Mouse (Mus musculus) cerebellum, adult 18-20 months (tissue): ENCODE data around the gene Scyl1.

ENCODE experiments used
- DNase-seq, 2 experiments: peaks; one replicate each; pipeline ENCODE4 v3.0.0; 2021

Scyl1 gene

DNA sequence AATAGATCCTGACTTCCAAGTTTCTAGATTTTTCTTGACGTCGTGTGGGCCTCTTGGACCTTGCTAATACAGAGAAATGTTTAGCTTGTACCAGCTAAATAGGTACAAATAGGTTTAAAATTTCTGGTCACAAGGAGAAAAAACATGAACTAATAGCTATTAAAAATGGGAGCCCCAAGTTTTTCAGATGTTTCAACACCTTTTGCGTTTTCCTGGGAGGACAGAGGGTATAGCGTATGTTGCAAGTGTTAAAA lies 31.5 kb upstream of the Scyl1 start:
- DNase-seq: no peak

DNA sequence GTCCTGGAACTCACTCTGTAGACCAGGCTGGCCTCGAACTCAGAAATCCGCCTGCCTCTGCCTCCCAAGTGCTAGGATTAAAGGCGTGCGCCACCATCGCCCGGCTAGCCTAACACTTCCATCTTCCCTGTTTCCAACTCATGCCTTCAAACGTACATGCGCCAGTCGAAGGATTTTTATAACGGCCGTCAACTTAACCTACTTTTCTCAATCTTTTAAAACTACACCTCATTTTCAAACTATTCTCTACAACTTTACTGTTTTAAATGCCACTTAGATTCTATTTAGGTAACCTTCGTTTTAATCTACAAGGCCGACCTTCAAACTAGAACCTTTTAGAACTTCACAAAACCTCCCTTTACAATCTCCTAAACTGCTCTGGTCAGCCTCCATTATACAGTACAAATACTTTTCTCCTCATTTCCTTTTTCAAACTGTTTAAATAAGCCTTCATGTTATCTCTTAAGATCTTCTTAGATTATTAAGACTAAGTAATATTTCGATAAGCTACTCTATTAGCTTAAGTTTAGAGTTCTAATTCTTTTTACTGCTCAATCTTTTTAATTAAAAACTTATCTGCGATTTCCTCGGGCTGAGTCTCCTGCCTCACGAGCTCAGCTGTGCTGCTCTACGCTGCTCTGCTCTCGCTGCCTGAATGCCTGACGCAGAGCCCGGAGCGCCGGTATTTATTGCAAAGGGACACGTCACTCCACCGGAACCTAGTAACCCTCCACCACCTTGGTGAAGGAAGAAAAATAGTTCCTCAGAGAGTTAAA lies 31.0 kb upstream of the Scyl1 start:
- peak; percentile 90 to 97 for DNase-seq

DNA sequence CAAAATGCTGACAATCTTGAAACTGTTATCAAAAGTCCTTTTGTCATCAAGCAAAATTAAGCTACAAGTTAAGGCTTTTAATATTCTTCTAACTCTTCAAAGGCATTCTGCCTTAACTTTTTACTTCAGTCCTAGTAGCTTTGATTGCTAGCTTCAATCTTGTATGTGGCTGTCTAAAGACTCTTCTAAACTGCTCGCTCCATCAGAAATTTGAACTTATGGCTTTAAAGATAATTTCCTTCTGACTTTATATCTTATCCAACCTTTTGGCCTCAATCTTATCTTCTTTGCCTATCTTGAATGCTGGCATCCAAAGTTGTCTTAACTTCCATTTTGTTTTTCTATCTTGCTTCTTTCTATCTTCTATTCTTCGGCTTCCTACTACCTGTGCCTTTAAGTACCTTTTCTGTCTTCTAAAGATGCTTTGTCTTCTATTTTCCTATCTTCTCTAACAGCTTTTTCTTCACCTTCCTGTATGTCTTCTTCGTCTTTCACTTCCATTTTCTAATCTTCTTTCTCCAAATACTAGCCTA lies 30.3 kb upstream of the Scyl1 start:
- no peak for DNase-seq

DNA sequence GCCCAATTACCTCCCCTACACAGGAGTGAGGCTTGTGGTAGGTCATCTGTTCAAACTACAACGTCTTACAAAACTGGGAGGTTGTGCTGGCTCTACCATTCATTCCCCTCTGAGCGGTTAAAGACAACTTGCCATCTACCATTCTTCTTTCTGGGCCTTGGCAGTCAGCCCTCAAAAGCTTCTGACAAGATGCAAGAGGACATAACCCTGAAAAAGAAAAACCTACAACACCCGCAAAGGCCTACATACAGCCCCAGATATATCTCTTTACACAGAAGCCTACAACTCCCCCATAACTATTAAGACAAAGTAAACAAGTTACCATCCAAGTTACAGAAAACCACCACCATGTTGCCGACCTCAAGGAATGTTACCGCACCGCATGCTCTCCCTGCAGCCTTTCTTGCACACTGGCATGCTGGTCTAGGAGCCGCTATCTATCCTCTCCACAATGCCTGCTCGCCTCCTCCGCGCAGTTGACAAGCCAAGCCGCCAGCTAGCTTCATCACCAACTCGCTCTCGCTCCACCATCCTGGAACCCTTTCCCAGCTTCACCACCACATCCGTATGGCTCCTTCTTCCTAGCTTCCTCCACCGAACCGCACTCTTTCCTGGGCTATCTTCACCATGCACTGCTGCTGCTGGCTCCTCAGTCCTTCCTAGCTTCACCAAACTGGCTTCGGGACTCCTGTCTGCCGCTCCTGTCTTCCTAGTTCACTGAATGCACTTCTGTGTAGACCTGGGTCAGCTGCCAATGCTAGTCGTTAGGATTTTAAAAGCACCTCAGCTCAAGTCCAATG lies 29.6 kb upstream of the Scyl1 start:
- DNase-seq: peak in 1 of 2 experiments; percentile 52

DNA sequence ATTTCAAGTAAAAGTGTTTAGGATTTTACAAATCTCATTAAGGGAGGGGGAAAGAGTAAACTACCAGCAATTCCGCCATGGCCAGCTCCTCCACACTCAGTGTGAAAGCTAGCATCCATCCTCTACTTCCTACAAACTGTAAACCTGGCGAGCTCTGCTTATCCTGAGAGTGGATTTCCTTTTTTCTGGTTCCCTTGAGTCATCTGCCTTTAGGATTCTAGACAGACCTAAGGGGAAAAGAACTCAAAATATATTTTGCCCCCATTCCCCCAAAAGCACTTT lies 29.1 kb upstream of the Scyl1 start:
- DNase-seq: peak in 1 of 2 experiments; percentile 14

DNA sequence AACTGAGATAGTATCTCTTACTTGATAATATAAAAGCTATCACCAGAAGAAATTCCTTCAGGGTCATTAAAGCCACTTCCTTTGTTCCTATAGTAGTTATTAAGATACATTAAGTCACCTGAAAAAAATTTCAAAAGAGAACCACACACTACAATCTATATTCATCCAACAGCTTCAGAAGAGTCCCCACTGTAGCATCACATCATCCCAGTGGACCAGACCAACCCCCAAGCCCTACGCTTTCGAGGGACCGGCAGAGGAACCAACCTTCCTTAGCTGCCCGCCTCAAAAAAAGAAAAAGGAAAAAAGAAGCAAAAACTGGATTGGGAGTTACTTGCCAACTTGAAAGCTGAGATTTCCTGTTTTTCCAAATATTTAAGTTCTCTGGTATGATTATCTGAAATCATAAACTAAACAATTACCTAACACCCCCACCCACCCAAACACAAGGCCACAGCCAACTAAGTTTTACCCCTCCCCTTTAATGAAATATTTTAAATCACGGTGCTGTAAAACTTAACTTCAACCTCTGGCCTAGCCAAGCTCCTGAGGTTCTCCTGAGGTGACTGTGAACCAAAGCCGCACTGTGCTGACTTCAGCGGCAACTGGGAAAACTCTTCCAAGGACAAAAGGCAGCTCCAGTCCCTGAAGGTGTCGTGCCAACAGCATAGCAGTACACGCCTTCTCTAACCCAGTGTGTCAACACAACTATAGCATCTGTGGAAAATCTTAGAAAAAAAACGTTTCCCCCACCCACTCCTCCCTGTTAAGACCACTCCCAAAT lies 28.5 kb upstream of the Scyl1 start:
- peak in 1 of 2 experiments; percentile 31 for DNase-seq

DNA sequence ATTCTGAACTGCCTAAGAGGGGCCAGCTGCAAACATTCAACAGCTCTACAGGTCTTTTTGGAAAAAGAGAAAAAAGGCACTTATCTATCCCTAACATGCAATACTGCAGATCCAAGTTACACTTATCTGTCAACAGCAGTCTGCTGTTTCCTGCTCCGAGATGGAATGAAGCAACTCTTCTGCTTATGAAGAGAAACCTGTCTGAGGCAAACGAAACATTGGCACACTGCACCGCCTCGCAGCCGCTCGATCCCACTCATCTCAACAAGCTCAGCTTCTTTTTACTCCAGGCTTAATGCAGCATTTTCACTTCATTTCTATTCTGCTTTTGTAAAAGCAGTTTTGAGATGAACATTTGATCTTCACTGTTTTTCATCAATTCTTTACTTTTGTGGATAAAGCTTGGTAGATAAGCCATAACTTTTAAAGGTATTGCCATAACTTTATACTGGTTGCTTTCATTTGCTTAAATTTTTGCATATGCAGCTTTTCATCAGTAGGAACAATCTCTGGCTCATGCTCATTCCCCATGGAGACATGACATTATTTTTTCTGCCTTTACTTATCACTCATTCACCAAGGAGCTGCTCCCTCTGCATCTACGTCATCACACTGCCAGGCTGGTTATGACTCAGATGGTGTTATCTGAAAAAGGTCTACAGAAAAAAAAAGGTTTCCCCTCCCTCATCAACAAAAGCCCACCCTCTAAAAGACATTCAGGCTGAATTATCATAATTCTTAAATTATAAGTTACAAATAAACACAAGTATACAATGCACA lies 27.7 kb upstream of the Scyl1 start:
- peak in 1 of 2 experiments; percentile 39 for DNase-seq

DNA sequence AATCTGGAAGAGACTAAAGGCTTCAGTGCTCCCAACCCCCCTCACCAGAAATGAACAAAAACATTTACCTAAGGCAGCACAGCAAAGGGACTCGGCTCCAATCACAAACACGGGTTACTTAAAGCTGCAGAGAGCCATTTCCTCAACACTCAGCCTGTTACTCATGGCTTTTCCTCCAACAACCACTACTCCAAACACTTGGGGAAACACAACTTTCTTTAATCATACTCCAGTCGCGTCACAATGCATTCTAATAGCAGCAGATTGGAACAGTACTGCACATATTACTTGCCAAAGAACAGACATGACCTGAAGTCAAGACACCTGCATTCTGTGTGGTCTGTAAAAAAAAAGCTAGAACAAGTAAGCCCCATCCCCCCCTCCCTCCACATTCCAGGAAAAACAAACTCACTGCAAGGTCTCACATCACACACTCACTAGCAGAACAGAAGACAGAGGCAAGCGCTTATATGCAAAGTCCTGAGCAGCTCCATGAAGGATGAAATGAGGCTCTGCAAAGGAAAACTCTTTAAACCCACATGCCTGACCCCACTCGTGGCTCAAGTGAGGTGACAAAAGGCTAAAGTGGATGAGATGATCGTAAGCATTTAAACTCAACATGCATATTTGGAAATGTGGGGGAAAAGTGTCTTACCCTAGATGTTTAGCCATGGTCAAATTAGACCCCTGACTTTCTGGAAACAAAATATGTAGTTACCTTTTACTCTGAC lies 26.3 kb upstream of the Scyl1 start:
- DNase-seq: peak in 1 of 2 experiments; percentile 27

DNA sequence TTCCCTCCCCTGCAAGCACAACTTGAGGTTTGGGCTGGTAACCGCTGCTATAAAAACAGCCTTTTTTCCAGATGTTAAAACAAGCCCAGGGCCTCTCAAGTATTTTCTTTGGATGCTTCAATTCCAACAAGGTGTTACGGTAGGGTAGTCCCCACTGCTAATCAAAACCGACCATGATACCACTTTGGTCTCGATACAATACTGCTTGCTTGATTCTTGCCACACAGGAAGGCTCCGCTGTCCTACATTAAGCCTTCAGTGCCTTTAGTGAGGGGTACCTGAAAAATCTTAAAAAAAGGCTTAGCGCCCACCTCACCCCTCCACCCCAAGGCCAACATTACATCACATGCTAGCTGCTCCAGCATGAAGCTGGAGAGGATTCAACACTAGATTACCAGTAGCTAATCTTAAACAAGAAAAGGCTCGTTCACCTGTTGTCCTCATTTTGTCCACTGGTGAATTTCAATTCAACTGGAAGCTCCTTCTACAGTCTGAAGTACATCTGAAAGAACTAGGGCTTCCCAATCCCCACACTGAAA lies 25.4 kb upstream of the Scyl1 start:
- peak in 1 of 2 experiments; percentile 28 for DNase-seq

DNA sequence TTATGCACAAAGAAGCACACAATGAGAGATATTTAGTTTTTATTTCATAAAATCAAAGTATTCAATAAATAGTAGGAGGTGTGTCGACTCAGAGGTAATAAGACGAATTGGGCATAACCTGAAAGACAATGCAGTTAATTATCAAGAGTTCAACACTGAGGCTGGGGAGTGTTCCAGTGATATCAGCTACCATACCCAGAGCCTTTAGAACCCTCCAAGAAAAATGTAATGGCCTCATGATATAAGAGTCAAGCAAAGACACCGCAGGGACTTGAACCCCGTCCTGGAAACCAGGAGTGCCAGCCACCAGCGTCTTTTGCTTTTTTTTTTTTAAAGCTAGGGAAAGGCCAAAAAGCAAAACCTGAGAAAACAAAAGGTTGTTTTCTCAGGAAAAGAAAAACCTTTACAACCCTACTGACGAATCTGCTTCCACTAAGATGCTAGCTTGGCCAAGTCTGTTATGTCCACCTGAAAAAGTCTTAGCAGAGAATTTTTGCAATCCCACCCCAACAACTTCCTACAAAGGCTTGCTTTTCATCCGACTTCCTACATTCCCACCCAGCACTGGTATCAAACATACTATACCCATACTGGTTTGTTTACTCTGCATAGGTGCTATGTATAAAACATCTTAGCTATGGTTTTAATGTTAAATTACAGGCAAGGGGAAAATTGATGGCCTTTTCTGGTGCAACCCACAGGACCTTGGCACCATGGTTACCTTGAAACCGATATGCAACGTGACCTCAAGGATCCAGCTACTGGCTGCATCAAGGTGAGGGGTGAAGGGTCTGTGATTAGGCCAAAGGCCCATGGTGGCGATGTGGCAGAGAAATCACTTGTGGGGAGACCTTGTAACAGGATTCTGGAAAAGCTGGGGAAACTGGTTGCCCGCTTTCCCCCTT lies 24.7 kb upstream of the Scyl1 start:
- DNase-seq: peak in 1 of 2 experiments; percentile 17

DNA sequence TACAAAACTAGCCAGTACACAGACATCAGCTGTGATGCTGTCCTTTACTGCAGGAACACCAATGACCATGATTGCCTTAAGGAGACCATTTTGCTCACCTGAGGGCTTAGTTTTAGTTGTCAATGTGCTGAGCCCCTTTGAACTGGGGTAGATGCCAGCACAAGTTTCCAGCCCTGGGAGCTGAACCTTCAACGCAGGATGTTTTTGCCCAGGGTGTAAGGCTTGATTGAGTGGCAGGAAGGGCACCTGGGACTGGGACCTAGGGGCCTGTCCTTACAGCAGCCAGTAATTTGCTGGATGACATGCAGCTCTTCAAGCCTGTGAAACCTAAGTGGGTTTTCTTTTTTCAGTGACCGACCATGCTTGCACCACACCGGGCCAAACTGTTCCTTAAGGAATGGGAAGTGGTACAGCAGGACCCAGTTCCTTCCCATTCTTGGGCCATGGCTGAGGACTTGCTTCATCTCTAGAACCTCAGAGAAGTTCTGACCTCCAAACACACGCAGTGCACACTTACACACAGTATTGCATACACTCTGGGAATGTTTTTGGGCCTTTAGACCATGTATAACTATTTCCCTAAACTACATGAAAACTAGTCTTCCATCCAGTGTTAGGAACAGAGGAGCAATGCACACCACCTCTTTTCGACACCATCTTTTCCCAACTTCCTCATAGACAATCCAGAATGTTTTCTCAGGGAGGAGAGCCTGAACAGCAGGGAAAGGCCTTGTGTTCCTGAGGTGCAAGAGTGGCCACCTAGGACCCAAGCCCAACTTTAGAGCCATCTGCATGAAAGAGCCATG lies 23.8 kb upstream of the Scyl1 start:
- peak in 1 of 2 experiments; percentile 28 for DNase-seq

DNA sequence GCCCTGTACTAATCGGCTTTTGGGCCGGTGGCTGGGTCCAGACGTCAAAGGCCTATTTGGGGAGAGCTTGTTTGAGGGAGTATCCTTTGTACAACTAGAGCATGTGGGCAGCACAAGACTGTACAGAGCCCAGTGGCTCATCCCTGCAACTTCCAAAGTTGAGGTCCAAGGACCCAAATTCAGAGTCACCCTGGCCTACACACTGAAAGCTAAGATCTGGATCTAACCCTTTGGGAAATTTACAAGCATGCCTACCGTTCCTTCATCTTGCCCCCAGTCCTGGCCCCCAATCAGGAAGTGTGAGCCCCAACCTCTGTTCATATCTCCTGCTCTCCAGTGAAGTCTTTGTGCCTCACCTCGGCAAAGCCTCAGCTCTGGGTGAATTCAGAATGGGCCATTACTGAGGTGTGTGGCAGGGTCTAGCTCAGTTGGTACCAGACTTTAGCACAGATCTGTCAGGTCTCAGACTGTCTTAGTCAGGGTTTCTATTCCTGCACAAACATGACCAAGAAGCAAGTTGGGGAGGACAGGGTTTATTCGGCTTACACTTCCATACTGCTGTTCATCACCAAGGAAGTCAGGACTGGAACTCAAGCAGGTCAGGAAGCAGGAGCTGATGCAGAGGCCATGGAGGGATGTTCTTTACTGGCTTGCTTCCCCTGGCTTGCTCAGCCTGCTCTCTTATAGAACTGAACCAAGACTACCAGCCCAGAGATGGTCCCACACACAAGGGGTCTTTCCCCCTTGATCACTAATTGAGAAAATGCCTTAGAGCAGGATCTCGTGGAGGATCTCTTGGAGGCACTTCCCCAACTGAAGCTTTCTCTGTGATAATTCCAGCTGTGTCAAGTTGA lies 22.9 kb upstream of the Scyl1 start:
- DNase-seq: peak in 1 of 2 experiments; percentile 33

DNA sequence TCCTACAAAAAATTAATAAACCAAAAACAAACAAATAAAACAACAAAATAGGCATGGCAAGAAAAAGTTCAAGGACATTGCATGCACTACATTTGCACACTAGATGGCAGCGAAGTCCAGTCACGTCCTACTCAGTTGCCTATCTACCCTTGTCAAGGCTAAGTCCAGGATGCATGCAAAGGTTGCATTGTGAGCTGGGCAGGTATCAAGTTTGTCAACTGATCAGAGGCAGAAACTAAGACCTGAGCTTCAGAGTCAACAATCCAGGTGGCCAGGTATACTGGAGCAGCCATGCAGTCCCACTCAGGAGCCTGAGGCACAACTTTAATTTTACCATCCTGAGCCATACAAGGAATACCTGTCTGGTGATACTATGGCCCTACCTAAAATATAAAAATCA lies 21.9 kb upstream of the Scyl1 start:
- DNase-seq: peak; percentile 73

DNA sequence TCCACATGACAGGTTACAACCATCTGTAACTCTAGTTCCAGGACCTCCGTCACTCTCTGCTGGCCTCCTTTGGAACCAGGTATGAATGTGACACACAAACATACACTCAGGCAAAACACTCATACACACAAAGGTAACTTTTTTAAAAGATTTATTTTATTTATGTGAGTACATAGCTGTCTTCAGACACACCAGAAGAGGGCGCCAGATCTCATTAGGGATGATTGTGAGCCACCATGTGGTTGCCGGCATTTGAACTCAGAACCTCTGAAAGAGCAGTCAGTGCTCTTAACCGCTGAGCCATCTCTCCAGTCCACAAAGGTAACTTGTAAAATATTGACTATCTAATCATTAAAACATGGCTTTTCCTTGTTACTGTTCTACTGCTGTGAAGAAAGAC lies 20.1 kb upstream of the Scyl1 start:
- peak in 1 of 2 experiments; percentile 3 for DNase-seq

DNA sequence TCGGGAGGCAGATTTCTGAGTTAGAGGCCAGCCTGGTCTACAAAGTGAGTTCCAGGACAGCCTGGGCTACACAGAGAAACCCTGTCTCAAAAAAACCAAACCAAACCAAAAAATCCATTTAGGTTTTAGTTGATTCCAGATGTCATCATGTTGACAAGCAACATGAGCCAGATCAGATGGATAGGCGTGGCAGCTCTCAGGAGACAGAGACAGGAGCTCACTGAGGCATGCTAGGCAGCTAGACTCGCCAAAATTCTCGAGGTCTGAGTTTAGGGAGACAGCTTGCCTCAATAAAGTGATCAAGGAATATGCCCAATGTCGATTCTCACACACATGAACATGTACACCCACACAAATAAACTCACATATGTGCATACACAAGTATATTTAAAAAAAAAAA lies 17.8 kb upstream of the Scyl1 start:
- no peak for DNase-seq

DNA sequence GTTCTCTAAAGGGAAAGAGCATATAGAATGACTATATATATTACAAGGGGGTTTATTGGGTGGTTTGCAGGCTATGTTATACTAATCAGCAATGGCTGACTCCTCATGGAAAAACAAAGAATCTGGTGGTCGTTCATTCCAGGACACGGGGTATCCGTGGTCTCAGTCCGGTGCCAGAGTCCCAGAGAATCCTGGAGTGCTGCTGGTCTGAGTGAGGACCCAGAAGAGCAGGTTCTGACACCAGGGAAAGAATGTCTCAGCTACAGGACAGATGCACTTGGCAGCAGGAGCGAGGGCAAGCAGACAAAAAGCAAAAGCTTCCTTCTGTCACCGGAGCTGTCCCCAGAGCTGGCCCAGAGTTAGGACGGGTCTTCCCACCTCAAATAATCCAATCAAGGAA lies 17.4 kb upstream of the Scyl1 start:
- no peak for DNase-seq

DNA sequence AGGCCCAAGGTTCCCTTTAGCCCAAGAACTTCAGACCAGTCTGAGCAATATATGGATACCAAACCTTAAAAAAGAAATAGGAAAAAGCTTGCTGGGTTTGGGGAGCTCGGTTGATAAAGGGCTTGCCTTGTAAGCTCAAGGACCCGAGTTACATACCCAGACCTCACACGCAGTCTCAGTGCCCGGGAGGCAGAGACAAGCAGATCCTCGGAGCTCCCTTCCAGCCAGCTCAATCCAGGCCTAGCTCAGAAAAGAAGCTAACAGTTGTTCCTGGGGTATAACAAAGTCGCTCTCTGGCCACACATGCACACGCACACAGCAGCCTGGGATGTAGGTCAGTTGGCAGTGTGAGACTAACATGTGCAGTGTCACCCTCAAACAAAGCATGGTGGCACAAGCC lies 16.7 kb upstream of the Scyl1 start:
- no peak for DNase-seq

DNA sequence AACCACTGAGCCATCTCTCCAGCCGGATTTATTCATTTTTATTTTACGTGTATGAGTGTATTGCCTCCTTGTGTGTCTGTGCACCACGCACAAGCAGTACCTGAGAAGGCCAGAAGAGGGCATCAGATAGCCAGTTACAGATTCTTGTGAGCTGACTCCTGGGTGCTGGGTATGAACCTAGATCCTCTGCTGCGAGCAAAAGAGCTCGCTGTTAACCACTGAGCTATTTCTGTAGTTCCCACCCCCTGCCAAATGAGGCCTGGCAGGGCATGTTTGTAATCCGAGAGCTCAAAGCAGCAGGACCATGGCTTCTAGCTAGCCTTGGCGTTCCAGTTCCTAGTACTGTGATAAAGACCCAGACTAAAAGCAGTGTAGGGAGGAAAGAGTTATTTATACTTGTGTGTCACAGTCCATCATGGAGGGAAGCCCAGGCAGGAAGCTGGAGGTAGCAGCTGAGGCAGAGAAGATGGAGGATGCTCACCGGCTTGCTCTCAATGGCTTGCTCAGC lies 16.0 kb upstream of the Scyl1 start:
- DNase-seq: peak; percentile 87 to 90
